Mouse (Mus musculus): Measurements from ENCODE around the gene Etnk1.

GRCm38 (mm10) chr6:143164906-143165255, 2.1 kb upstream of the Etnk1 start:
- no peak for TF ChIP-seq CTCF (IDR thresholded peaks at IDR 0.05; ENCODE audit: low read depth, low read length)
- TF ChIP-seq POLR2A (IDR thresholded peaks at IDR 0.05; ENCODE audit: extremely low read depth, insufficient read depth, low read length): no peak

Data from liver, adult 2 months (tissue).